Mouse (Mus musculus) gastrocnemius, adult 18-20 months (tissue): ENCODE results near the gene Itpr1. TPM values are rescaled to one million over a fixed set of nuclear protein-coding genes. Genes with fewer than 3 reads are reported as not detected.
A peak's percentile ranks its signal among the peaks of the same experiment; 100 is the strongest.

Experiments used
- DNase-seq: peaks from one replicate; pipeline ENCODE4 v3.0.0; 2021; ENCODE audit warnings: low spot score
- microRNA-seq: library from miRNA; unstranded; fragments of <30 nt; microRNA quantifications from one replicate; pipeline ENCODE4 v1.2.0, GENCODE M21; 2021
- total RNA-seq, 2 experiments: library from RNA; stranded (reverse); gene quantifications; 2 replicates each; pipeline ENCODE4 v1.2.3; 2021

Itpr1 gene
- total RNA-seq, 2 experiments from 2014 or later: 15.1 to 20.0 TPM

DNA sequence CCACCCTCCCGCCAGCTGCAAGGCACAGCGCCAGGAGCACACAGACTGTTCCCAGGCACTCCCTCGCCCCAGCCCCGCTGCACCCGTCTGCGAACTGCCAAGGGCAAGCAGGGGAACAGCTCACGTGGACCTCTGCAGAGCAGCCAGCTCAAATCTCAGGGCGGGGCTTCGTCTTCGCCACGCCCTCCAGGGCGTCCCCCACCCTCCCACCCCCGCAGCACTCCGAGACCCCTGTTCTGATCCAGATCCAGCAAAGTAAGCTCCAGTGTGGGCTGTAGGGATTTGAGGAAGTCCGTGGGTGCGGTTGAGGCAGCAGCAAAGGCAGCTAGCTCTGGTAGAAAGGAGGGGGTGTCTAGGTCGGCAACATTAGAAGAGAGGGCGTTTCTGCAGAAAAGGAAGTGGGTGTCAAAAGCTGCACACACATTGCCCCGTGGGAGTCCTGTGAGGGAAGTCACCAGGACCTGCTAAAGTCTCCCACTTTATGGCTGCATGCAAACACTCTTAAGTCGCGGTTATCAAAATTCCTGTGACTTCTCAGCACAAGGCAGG lies 358.2 kb downstream of the Itpr1 start:
- DNase-seq: peak; percentile 93

DNA sequence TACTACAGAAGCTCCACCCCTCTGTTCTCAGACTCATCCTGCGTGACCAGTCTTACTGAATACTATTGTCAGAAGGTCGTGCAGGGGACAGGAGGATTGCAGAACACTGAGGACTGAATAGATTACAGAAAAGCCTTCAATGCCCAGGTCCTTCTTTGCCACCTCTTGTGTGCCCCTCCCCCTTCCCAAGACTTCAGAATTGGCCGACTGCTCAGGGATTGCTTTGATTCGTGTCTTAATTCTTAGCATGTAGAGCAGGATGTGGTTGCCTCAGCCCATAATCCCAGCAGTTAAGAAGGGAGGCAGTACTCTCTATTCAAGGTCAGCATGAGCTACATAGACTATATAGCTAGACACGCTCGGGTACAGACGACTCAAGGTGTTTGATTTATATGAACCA lies 359.8 kb downstream of the Itpr1 start:
- no peak for DNase-seq

DNA sequence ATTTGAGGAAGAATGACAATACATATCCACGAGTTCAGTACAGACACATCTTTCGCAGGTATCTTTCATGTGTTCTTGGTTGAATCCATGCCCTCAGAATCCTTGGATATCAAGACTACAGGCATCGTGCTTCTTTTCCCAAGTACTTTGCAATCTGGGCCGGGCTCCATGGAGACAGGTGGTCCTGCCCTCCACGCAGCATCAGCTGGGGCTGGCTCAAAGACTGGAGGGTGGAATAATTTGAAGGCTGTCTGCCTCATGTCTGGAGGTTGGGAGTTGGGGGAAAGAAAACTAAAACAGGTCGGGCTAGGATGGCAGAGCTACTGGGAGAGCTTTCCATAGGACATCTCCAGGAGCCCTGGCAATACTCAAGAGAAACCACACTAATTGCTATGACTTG lies 364.2 kb downstream of the Itpr1 start:
- DNase-seq: no peak

DNA sequence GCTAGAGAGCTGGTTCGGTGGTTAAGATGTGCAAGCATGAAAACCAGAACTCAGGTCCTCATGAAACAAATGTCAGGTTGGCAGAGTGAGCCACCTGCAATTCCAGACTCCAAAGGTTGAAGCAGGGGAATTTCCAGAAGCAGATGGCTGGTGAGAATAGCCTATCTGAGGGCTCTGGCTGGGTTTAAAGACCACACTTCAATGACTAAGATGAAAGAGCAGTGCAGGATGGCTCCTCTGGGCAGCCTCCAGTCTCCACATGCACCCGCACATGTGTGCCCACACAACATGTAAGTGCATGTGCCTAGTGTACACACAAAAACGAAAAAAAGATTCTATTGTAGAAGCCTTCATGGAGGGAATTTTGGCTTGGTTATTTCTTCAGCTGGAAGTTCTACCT lies 375.5 kb downstream of the Itpr1 start:
- DNase-seq: no peak

DNA sequence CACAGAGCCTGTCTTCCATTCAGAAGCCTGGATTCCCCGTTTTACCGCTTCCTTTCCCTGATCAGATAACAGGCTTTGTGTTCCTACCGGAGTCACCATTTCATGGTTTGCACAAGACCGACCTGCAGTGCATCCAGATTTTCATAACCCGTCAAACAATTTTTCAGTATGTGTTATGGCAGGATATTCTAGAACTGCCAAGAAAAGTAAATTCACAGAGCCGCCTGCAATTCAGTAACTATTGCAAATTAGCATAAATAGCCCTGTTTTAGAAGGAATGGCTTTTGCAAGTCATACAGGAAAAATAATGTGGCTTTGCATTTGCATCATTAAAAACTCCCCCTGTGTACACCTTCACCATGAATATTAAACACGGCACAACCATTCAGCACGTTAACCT lies 379.3 kb downstream of the Itpr1 start:
- no peak for DNase-seq

DNA sequence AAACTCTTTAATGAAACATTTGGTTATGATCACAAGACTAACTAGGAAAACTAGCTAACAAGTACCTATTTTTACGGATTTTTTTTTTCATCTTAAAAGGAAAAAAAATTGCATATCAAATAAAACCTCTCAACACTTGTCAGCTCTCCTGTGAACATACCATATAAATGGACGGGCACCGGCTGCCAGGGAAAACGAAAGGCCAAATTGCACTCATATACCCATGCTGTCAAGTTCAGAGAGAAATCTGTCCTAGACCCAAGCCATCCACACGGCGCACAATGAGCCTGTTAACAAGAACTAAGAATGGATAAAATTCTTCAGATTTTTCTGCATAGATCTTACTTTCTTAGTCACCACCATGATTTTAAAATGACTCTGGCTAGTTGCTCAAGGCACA lies 379.7 kb downstream of the Itpr1 start:
- DNase-seq: no peak

DNA sequence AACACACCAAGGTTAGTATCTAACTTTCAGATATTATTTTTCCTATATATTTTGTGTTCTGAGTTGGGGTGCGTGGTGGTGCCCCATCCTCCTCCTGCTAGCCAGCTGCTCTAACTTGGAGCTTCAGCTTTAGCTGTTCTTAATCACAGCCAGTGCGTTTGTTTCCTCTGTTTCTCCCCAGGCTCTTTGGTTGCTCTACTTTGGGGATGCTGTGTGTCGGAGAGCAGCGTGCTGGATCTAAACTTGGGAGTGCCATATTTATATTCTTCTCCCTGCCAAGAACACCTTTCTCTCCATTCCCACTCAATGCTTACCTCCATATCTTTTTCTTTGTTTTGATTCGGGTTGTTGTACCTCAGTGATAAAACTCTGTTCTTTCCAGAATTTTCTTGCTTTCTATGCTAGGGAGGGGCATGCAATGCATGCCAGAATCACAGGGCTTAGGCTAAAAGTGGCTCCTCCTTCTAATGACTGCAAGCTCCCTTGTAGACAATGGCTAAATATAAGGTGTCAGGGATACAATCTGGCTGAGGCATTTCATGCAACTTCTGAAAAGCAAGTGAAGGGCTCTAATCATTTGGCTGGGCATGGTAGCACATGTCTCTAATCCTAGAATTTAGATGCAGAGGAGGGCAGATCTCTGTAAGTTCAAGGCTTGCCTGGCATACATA lies 381.4 kb downstream of the Itpr1 start:
- DNase-seq: no peak

DNA sequence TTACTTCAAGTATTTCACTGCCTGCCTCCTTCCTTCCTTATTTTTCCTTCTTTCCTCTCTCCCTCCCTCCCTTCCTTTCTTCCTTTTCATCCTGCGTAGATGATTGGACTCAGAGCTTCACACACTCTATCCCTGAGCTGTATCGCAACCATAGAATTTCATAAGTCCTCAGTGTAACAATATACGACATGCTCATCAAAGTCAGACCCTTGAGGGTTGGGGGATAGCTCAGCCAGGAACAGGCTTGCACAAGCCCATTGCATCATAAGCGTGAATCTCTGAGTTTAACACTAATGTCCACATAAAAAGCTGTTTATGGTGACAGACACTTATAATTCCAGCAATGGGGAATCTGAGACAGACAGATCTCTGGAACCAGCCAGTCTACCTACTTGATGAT lies 385.8 kb downstream of the Itpr1 start:
- no peak for DNase-seq

DNA sequence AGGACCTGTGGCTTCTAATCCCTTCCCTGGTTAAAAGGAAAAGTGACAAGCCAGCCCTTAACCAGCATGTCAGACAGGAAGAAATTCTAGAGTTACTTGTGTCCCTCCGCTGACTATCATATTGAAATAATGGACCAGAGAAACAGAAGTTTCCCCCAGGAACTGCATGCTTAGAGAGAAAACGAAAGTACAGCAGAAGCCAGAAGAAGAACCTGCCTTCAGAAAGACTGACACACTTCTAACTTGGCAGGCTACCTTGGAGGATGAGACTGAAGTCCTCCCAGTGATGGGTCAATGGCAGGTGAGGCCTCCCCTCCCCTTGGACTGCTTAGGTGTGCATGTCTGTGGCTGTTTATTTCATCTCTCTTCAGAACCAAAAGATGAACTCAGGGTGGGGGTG lies 386.4 kb downstream of the Itpr1 start:
- DNase-seq: no peak

Small RNA genes lying within 50 kb of the gene (microRNA-seq; reads per million reads assigned to microRNA genes)
- not detected for gene Mir7661

Other genes with a start within 250 kb of the Itpr1 start
- 1 to 10 TPM; 5.5 to 5.7 TPM for gene Setmar, start 148.1 kb upstream of the Itpr1 start, total RNA-seq
- gene Sumf1, start 27.5 kb upstream of the Itpr1 start, total RNA-seq: 1 to 10 TPM; 8.4 to 10.0 TPM